Mouse (Mus musculus) cerebellum, postnatal 25 days (tissue): ENCODE measurements around the gene Dazap2.
"Not testable (repeated sequence)": the region's sequence is repeated elsewhere in the genome, so short reads cannot be mapped to it uniquely, and the experiment has no call there.

ENCODE experiments used
- DNase-seq, 2 experiments: peaks; one replicate each; pipeline ENCODE4 v3.0.0; 2021; ENCODE audit warnings: mixed read lengths in 2 of 2

Gene Dazap2

GRCm38 (mm10) chr15:100612432-100612831 is 2.7 kb upstream of the Dazap2 start:
- DNase-seq: peak in 1 of 2 experiments; percentile 52

- peak; percentile 90 for DNase-seq
These were observed 1.6 kb upstream of the Dazap2 start for GRCm38 (mm10) chr15:100613584-100613983.

GRCm38 (mm10) chr15:100614218-100614995 is 742 bp upstream of the Dazap2 start:
- no peak for DNase-seq

GRCm38 (mm10) chr15:100615825-100616220 is 674 bp downstream of the Dazap2 start:
- DNase-seq: peak; percentile 91 to 96

- no peak for DNase-seq
These were observed 1.1 kb downstream of the Dazap2 start for GRCm38 (mm10) chr15:100616221-100616620.

GRCm38 (mm10) chr15:100619200-100619599 is 4.1 kb downstream of the Dazap2 start:
- DNase-seq: no peak

- not testable (repeated sequence) for DNase-seq
These were observed 6.5 kb downstream of the Dazap2 start for GRCm38 (mm10) chr15:100621671-100622070.

- no peak for DNase-seq
These were observed 7.0 kb downstream of the Dazap2 start for GRCm38 (mm10) chr15:100622164-100622563.

GRCm38 (mm10) chr15:100623754-100624153 is 8.6 kb downstream of the Dazap2 start:
- no peak for DNase-seq

GRCm38 (mm10) chr15:100624435-100624834 is 9.3 kb downstream of the Dazap2 start:
- DNase-seq: no peak

GRCm38 (mm10) chr15:100627287-100627686 is 12.1 kb downstream of the Dazap2 start:
- no peak for DNase-seq

GRCm38 (mm10) chr15:100627774-100628370 is 12.7 kb downstream of the Dazap2 start:
- DNase-seq: no peak

- no peak for DNase-seq
These were observed 13.6 kb downstream of the Dazap2 start for GRCm38 (mm10) chr15:100628797-100629196.

GRCm38 (mm10) chr15:100630126-100630525 is 15.0 kb downstream of the Dazap2 start:
- DNase-seq: no peak

GRCm38 (mm10) chr15:100631454-100632170 is 16.5 kb downstream of the Dazap2 start:
- DNase-seq: no peak

GRCm38 (mm10) chr15:100632323-100632722 is 17.2 kb downstream of the Dazap2 start:
- DNase-seq: no peak

- DNase-seq: no peak
These were observed 18.2 kb downstream of the Dazap2 start for GRCm38 (mm10) chr15:100633341-100633740.

- DNase-seq: no peak
These were observed 20.1 kb downstream of the Dazap2 start for GRCm38 (mm10) chr15:100635239-100635638.

GRCm38 (mm10) chr15:100635851-100636645 is 20.9 kb downstream of the Dazap2 start:
- DNase-seq: no peak

GRCm38 (mm10) chr15:100636700-100637501 is 21.8 kb downstream of the Dazap2 start, which contains the start of gene Smagp:
Gene Smagp, minus strand, starts transcription at chr15:100636940.
- no peak for DNase-seq

- peak in 1 of 2 experiments; percentile 30 for DNase-seq
These were observed 22.5 kb downstream of the Dazap2 start for GRCm38 (mm10) chr15:100637661-100638060.
